Mouse (Mus musculus): ENCODE data around the gene Ring1.

Ring1 gene

DNA sequence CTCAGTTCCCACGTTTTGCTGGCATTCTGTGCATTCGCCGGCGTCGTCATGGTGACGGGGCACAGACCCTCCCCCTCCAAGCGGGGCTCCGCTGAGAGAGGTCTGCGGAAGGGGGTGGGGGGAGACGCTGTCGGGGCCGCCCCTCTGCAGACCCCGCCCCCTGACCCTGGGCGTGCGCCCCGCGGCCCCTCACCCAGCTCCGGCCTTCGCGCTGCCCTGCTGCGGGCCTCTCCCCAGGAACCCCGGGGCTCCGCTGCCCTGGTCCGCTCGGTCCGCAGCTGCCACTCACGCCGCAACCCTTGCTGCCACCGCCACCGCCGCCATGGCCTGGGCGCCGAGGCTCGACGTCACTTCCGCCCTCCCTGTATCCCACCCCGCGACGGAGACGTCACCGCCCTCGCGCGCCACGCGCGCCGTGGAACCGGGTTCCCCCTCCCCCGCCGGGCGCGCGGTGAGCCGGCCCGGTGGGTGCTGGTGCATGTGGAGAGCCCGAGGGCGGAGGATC is at the start of gene Ring1:
Ring1 (minus strand) TSS at position 364 of the 505 bp plus-strand sequence.
- 1% methylated on average over 50 of the region's 58 CpGs for WGBS

DNA sequence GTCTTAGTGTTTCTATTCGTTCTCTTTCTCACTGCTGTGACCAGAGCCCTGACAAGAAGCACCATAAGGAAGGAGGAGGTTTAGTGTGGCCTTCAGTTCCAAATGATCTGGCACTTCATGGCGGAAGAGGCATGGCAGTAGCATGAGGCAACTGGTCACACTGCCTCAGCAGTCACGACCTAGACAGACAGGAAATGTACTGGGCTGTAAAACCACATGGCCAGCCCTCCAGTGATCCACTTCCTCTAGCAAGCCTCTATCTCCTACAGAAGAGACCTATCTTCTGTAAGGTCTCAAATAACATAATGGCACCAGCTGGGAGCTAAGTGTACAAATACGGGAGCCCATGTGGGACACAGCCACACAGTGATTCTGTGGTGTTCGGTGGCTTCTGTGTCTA is 47.6 kb upstream of the Ring1 start:
- WGBS, result 90% methylated on average over 5 of the region's 5 CpGs

DNA sequence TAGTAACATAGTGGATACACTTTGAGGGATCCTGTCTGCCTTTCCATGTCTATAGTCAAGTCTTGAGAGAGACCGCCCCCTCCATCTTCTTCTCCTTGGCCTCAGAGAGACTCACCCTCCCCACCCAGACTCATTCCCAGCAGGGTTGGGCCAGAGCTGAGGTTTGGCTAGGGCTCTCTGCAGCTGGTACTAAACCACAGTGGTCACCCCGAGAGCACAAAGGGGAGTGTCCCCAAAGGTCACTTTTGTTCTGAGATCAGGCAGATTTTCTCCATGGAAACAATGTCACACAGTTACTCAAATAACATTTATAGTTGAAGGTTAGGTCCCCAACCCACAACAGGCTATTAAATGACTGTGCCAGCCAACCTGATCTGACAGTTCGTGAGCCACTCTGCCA is 44.4 kb upstream of the Ring1 start:
- 65% methylated on average over 3 of the region's 3 CpGs for WGBS

DNA sequence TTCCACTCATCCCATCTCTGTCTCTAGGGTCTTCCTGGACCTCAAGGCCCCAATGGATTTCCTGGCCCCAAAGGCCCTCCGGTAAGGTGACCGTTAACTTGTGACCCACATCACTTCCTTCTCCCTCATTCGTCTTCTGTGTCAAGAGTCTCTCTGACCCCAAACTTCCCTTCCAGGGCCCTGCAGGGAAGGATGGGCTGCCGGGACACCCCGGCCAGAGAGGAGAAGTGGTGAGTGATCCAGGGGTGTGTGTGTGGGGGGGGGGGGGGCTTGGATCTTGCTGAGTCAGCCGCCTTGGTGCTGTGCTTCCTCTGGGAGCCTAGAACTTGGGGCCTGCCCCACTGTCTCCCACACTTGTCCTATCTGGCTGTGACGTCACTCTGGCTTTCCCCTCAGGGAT is 32.7 kb upstream of the Ring1 start:
- WGBS, result 79% methylated on average over 7 of the region's 7 CpGs

DNA sequence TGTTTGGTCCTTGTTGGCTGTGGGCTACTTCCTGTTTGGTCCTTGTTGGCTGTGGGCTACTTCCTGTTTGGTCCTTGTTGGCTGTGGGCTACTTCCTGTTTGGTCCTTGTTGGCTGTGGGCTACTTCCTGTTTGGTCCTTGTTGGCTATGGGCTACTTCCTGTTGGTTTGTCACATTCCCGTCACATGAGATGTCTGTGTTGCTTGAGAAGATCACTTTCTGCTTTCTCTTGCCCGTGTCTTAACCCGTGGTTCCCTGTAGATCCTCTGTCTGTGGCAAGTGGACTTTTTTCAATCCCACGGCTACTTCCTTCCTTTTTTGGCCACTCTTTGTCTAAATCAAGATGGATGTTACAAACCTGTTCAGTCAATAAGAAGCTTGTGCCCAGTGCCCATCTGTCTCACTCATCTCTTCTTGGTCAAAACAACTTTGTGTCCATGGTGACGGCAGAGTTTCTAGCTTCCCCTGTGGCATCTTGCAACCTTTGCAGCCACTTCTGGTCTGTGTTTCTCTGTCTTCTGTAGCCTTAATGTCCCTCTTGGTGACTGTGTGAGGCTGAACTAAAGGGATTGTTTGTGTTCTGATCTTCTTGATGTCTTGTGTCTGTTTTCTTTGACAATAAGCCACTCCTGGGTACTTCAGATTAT is 23.0 kb upstream of the Ring1 start:
- WGBS, result 83% methylated on average over 5 of the region's 5 CpGs

DNA sequence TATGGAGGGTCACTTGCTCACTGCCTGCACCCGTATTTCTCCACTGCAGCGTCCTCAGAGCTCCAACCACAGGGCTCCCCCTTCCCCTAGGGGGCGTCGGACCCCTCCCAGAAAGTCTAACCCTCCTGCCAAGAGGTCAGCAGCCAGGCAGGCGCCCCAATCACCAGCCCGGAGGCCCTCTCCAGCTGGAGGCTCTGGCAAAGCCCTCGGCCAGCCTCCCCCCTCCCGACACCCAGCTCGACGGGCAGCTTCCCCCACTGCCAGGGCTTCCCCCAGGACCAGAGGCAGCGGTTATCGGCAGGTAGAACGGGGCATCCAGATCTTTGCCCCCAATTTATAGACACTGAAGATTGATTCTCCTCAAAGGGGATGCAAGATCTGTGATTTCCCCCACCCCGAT is 21.5 kb upstream of the Ring1 start:
- WGBS, result 84% methylated on average over 14 of the region's 14 CpGs

DNA sequence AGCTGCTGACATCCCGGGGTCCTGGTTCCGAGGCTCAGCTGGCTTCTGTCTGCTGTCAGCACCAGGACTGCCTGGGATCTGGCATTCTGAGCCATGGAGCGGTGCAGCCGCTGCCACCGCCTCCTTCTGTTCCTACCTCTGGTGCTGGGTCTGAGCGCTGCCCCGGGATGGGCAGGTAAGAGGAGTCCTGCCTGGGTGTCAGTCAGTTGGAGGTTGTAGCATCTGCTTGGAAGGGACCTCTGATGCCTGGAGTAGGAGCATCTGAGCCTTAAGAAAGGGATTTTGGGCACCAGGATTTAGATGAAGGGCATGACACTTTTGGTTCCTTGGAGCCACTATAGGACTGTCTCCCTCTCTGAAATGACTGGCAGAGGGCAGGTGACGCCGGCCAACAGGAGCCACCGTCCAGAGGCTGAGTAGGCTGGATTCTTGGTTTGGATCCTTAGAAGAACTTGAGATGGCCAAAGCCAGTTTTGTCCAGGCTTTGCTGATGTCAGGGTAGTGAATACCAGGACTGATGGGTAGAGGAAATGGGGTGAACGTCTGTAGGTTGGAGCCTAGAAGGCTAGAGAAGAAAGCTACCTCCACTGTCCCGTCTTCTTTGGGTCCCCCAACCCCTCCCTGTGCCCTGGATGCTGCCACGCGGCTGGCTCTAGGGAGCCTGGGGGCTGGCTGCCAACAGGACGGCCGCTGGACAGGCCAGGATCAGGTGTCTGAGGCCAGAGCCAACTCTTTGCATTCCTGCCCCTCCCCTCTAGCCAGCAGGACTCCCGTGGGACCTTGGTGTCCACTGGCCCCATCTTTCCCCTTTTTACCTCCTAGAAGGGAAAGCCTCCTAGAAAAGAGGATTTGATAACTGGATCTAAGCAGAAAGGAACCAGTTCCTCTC is 15.3 kb upstream of the Ring1 start:
- 11% methylated on average over 17 of the region's 17 CpGs for whole genome bisulfite sequencing

DNA sequence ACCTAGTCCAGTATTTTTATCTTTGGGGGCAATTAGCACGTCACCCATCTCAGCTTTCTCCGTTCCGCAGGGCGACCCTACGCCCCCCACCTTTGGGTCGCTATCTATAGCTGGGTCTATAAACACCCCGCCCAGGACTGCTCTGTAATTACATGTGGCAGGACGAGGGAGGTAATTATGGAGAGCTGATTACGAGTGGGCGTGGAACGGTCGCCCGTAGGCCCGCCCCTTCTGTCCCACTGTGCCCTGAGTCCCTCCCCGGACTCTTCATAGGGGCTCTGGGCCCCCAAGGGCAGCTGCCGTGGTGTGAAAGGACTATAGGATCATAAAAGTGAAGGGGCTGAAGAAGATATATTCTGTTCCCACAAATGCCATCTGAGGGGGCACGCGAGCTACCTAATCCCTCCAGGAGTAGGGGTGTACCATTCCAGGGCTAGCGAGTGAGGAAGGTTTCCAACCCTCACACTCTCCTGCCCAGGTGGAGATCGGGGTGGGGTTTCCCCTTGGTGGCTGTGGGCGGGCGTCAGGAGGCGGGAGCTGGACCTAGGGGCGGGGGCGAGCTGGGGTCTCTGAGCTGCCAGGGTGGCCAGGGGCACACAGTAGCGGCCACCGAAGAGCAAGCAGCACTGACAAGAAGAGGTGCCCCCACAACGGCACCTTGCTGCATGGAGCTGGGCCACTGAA is 14.5 kb upstream of the Ring1 start, which contains the start of gene Col11a2:
Col11a2 (plus strand) TSS at position 560 of the 684 bp plus-strand sequence.
- WGBS, result 5% methylated on average over 28 of the region's 28 CpGs

DNA sequence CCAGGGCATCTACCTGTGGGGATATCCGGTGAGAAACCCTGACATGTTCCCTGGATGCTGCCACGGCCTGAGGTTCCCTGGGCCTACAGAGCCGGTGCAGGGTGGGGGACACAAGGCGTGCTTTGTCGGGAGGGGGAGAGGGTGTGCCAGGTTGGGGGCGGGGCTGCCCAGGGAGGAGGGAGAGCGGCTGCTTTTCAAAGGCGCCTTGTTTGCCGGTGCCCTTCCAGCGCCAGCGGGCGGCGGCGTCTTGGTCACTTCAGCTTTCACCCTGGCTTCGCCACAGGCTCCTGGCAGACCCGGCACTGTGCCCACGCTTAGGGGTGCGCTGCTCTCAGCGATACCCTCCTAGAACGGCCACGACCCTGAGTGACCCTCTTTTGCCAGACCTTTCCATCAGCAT is 14.0 kb upstream of the Ring1 start:
- 15% methylated on average over 17 of the region's 21 CpGs for WGBS

DNA sequence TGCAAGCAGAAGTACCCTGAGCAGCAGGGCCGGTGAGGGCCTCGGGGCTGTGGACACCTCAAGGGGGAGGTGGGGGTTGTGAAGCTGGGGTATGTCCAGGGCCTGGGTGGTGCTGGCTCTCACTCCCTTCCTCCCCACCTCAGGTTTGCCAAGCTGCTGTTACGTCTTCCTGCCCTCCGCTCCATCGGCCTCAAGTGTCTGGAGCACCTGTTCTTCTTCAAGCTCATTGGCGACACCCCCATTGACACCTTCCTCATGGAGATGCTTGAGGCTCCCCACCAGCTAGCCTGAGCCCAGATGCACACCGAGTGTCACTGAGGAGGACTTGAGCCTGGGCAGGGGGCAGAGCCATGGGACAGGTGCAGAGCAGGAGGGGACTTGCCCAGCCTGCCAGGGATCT is 12.8 kb upstream of the Ring1 start:
- WGBS, result 91% methylated on average over 7 of the region's 7 CpGs

DNA sequence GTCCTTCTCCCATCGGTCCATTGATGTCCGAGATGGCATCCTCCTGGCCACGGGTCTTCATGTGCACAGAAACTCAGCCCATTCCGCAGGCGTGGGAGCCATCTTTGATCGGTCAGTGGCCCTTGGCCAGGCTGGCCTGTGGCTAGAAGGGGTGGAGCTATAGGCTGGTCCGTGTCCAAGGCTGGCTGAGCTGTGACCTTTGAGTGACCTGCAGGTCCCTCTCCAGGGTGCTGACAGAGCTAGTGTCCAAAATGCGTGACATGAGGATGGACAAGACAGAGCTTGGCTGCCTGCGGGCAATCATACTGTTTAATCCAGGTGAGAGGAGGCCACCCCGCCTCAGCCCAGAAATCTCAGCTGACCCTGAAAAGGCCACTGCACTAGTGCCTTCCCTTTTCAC is 12.2 kb upstream of the Ring1 start:
- 76% methylated on average over 10 of the region's 10 CpGs for WGBS

DNA sequence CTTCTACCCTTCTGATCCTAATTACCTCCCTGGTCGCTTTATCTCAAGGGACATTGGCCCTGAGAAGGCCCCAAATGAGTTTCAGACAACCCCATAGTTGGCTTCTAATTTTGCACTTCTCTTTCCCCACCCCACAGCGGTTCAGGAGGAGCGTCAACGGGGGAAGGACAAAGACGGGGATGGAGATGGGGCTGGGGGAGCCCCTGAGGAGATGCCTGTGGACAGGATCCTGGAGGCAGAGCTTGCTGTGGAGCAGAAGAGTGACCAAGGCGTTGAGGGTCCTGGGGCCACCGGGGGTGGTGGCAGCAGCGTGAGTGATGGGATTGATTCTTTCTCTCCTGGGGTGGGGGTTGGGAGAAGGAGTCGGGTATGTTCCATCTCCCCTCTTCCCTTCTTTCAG is 11.0 kb upstream of the Ring1 start:
- WGBS, result 93% methylated on average over 9 of the region's 9 CpGs

DNA sequence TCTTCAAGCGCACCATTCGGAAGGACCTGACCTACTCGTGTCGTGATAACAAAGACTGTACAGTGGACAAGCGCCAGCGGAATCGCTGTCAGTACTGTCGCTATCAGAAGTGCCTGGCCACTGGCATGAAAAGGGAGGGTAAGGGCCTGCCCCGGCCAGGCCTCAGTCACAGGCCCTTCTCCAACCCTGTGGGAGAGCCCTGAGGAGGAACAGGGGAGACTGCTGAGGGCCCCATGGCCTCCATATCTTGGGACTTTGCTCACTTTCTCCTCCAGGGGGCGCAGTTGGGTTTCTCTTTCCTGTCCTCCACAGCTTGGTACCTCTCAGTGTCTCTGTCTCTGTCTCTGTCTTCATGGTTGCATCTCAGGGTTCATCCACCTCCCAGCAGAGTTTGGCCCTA is 9.6 kb upstream of the Ring1 start:
- WGBS, result 67% methylated on average over 10 of the region's 10 CpGs

DNA sequence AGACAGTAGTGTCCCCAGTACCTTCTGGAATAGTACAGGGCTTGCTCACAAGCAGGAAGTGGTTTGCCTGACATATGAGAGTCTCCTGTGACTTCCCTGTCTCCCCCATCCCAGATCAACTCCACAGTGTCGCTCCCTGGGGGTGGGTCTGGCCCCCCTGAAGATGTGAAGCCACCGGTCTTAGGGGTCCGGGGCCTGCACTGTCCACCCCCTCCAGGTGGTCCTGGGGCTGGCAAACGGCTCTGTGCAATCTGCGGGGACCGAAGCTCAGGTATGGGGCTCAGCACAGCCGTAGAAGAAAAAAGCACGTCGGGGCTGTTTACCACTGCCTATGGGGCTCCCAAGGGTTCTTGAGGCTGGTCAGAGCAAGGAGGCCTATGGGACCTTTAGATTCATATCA is 9.0 kb upstream of the Ring1 start:
- WGBS, result 85% methylated on average over 9 of the region's 9 CpGs

DNA sequence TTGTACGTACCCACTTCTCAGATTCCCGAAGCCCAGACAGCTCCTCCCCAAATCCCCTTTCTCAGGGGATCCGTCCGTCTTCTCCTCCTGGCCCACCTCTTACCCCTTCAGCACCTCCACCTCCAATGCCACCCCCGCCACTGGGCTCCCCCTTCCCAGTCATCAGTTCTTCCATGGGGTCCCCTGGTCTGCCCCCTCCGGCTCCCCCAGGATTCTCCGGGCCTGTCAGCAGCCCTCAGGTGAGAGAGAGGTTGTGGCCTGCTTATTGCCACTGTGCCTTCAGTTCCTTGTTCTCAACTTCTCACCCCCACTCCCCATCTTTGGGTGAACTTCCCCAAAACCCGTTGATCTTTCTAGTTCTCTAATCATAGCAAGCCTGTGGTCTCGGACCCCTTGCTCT is 8.3 kb upstream of the Ring1 start:
- WGBS, result 47% methylated on average over 9 of the region's 9 CpGs

DNA sequence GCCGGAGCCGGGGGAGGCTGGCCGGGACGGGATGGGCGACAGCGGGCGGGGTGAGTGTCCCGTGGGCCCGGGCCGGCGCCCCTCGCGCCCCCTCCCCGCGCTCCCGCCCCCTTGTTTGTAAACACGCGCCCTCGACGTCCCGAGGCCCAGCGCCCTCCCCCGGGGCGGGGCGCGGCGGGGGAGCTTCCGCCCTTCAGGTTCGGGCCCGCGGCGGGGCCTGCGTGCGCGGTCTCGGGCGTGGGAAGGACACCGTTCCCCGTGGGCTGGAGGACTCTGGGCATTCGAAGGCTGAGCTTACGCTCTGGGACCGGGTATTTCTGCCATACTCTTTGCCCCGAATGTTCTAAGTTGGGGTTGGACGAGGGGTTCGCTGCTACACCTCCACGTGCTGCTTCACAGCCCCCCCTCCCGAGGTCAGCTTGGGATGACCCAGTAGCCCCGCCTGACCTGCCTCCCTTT is 7.7 kb upstream of the Ring1 start:
- WGBS, result under 1% methylated on average over 48 of the region's 48 CpGs

DNA sequence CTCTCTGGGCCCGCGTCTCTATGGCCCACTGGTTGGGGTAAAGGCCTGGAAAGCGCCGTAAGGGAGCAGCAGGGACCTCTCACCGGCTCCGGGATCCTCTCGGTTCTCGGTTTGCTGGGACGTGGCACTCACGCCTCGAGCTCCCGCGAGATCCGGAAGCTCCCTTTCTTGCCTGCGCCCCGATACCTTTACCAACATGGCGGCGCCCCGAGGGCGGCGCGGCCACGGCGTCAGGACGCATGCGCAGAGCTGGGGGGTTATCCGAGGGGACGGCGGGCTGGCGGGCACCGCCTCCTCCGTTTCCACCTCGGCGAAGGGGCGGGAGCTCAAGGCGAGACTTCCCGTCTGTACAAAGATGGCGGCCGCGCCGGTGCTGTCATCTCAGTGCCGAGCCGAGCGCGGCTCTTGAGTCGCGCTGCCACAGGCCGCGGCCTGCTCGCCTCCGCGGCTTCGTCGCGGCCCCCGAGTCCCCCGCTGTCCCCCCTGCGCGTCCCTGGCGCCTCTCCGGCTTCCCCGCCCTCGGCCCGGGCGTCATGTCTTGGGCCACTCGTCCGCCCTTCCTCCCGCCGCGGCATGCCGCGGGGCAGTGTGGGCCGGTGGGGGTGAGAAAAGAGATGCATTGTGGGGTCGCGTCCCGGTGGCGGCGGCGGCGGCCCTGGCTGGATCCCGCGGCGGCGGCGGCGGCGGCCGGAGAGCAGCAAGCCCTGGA is 7.1 kb upstream of the Ring1 start, which contains the start of the genes Slc39a7 and Rxrb:
Slc39a7 (minus strand) TSS at position 218 of the 709 bp plus-strand sequence.
Rxrb (plus strand) TSS at position 348 of the 709 bp plus-strand sequence.
- WGBS, result under 1% methylated on average over 88 of the region's 88 CpGs

DNA sequence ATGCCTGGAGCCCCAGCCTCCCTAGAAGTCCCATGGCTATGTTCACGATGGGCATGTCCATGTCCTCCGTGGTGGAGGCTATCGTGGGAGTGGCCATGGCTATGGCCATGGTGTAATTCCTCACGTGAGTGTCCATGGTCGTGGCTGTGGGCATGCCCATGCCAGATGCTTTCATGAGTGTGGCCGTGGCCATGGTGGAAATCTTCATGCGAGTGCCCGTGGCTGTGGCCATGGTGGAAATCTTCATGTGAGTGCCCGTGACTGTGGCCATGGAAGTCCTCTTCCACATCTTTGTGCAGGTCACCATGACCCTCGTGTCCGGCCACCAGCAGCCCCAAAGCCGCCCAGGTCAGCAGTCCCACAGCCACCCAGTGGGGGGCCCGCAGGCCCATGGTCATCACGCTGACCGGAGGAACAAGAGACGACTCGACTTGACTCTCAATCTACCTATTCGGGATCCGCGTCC is 6.4 kb upstream of the Ring1 start:
- WGBS, result 3% methylated on average over 20 of the region's 20 CpGs

DNA sequence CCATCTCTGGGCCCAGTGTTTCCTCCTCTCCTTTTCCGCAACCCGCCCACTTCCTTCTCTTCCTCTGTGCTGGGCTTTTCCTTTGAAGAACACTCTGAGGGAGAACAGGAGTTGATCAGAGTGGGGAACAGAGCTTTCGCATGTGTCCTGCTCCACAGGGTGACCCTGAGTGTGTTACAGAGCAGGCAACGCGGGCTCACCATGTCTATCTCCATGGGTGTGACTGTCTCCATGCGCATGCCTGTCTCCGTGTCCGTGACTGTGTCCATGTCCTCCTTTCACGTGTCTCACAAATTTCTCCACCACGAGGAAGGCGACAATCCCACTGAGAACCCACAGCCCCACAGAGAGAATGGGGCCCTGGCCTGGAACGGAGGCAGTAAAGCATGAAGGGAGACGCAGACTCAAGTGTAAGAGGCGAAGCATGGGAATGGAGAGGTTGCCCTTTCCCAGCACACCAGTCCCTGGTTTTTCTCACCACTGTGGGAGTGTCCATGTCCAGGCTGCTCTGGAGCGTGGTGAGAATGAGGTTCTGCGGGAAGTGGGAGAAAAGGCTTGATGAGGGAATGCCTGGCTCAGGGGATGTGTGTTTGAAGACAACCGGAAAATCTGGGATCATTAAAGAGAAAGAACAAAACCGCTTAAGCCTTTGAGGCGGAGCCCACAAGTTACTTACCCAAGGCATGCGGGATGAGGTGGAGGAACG is 5.6 kb upstream of the Ring1 start:
- WGBS, result 62% methylated on average over 21 of the region's 21 CpGs

DNA sequence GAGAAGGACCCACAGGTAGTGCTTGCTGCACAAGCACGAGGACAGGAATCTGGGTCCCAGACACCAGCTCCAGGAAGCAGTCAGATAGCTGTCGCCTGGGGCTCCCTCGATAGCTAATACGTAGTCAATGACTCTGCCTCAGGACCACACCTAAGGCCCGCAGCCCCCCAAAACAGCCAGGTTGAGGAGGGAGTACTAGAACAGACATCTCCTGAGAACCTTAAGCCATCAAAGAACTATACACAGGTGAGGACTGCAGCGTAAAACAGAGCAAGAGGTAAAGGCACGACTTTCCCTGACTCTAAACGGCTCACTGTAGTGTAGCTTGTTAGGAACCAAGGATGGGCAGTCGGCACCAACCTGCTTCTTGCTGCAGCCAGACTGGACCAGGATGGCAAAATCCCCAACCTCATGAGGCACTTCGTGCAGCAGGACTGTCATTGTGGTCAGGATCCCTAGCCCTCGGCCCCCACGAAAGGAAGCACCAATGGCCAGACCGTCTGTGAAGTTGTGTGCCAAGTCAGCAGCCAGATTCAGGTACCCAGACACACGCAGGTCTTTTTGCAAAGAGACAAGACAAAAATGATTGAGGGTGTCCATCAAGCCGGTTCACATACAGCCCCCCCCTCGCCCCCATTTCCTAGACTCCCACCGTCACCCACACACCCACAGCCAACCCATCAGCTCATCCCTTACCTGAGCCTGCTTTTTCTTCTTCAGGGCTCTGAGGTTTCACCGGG is 4.8 kb upstream of the Ring1 start:
- whole genome bisulfite sequencing, result 79% methylated on average over 18 of the region's 18 CpGs

All from cerebral cortex, adult 2 months (tissue).